Mouse (Mus musculus): ENCODE measurements around the gene Siglecf. TPM values are rescaled to one million over a fixed set of nuclear protein-coding genes. Genes with fewer than 3 reads are reported as not detected.

Siglecf gene
- polyA plus RNA-seq, 1 experiment: 0.03 TPM

GRCm38 (mm10) chr7:43353758-43354157 lies 2.6 kb downstream of the Siglecf start:
- no peak for TF ChIP-seq GATA1 (IDR thresholded peaks at IDR 0.05; ENCODE audit: low read length)

- TF ChIP-seq GATA1 (IDR thresholded peaks at IDR 0.05; ENCODE audit: low read length): no peak
Measured at GRCm38 (mm10) chr7:43354893-43355835, 4.0 kb downstream of the Siglecf start.

GRCm38 (mm10) chr7:43358556-43358955 lies 7.4 kb downstream of the Siglecf start:
- TF ChIP-seq GATA1 (IDR thresholded peaks at IDR 0.05; ENCODE audit: low read length): no peak

- no peak for TF ChIP-seq GATA1 (IDR thresholded peaks at IDR 0.05; ENCODE audit: low read length)
Measured at GRCm38 (mm10) chr7:43361442-43361841, 10.3 kb downstream of the Siglecf start.

GRCm38 (mm10) chr7:43362021-43362420 lies 10.9 kb downstream of the Siglecf start:
- no peak for TF ChIP-seq GATA1 (IDR thresholded peaks at IDR 0.05; ENCODE audit: low read length)

GRCm38 (mm10) chr7:43378226-43378625 lies 27.1 kb downstream of the Siglecf start:
- TF ChIP-seq GATA1 (IDR thresholded peaks at IDR 0.05; ENCODE audit: low read length): no peak

- TF ChIP-seq GATA1 (IDR thresholded peaks at IDR 0.05; ENCODE audit: low read length): no peak
Measured at GRCm38 (mm10) chr7:43392349-43393121, 41.4 kb downstream of the Siglecf start.

GRCm38 (mm10) chr7:43399501-43399900 lies 48.4 kb downstream of the Siglecf start:
- TF ChIP-seq GATA1 (IDR thresholded peaks at IDR 0.05; ENCODE audit: low read length): no peak

- no peak for TF ChIP-seq GATA1 (IDR thresholded peaks at IDR 0.05; ENCODE audit: low read length)
Measured at GRCm38 (mm10) chr7:43402718-43403117, 51.6 kb downstream of the Siglecf start.

GRCm38 (mm10) chr7:43407573-43407972 lies 56.4 kb downstream of the Siglecf start:
- TF ChIP-seq GATA1 (IDR thresholded peaks at IDR 0.05; ENCODE audit: low read length): no peak

GRCm38 (mm10) chr7:43408131-43408553 lies 57.0 kb downstream of the Siglecf start, which contains the start of gene Siglecg:
Siglecg (plus strand) TSS chr7:43408204.
- no peak for TF ChIP-seq GATA1 (IDR thresholded peaks at IDR 0.05; ENCODE audit: low read length)

GRCm38 (mm10) chr7:43409084-43409483 lies 57.9 kb downstream of the Siglecf start:
- TF ChIP-seq GATA1 (IDR thresholded peaks at IDR 0.05; ENCODE audit: low read length): no peak

Other genes starting within 250 kb of the Siglecf start
- not detected in 2 replicates for gene Zfp936, start 237.1 kb upstream of the Siglecf start, polyA plus RNA-seq (2012)
- 2.1 and 3.6 TPM in 2 replicates for gene Zfp715, start 38.0 kb upstream of the Siglecf start, polyA plus RNA-seq (2012)
- gene Siglecg, start 56.9 kb downstream of the Siglecf start, polyA plus RNA-seq (2012): not detected in 2 replicates
- 0.04 and 0.06 TPM in 2 replicates for gene Lim2, start 76.3 kb downstream of the Siglecf start, polyA plus RNA-seq (2012)
- not detected in 2 replicates for gene Nkg7, start 85.7 kb downstream of the Siglecf start, polyA plus RNA-seq (2012)
- gene Cldnd2, start 89.4 kb downstream of the Siglecf start, polyA plus RNA-seq (2012): not detected in 2 replicates
- 117 and 170 TPM in 2 replicates for gene Etfb, start 92.7 kb downstream of the Siglecf start, polyA plus RNA-seq (2012)
- gene Gm45233, start 92.8 kb downstream of the Siglecf start, polyA plus RNA-seq (2012): 0.21 TPM in 1 of 2 replicates, not detected in the other
- 0.40 and 0.44 TPM in 2 replicates for gene Vsig10l, start 111.8 kb downstream of the Siglecf start, polyA plus RNA-seq (2012)
- not detected in 2 replicates for gene Iglon5, start 138.7 kb downstream of the Siglecf start, polyA plus RNA-seq (2012)
- gene 4931406B18Rik, start 154.6 kb downstream of the Siglecf start, polyA plus RNA-seq (2012): not detected in 2 replicates
- gene Cd33, start 193.1 kb downstream of the Siglecf start, polyA plus RNA-seq (2012): not detected in 2 replicates
- gene Zfp658, start 210.9 kb downstream of the Siglecf start, polyA plus RNA-seq (2012): 0.09 and 0.15 TPM in 2 replicates
- gene Zfp719, start 228.3 kb downstream of the Siglecf start, polyA plus RNA-seq (2012): 0.09 and 0.12 TPM in 2 replicates